Mouse (Mus musculus) spleen, embryonic (tissue): ENCODE measurements around the gene Ergic1.

Experiments
- CTCF ChIA-PET: fragments of 350-600 bp; sonication (Branson Sonifier 250); formaldehyde crosslinking; loops from one replicate; lab custom pipeline; 2022; lab: Charles Lee

Gene Ergic1

DNA sequence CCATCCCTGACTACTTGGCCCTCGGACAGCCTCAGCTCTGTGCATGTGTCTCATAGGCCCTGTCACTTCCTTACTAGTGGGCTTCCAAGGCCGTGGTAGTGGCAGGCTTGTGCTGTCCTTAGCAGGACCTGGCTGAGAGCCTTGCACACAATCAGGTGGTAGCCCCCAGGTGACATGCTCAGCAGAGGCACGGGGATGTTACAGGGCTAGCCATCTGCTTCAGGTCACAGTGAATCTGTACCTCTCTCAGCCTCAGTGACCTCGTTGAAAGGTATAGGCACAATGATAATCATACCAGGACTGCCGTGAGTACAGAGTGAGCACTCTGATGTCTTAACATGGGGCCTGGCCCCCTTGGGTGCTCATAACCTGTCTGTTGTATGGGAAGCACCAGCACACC is 13.4 kb downstream of the Ergic1 start:
- CTCF ChIA-PET, result no interaction called here

DNA sequence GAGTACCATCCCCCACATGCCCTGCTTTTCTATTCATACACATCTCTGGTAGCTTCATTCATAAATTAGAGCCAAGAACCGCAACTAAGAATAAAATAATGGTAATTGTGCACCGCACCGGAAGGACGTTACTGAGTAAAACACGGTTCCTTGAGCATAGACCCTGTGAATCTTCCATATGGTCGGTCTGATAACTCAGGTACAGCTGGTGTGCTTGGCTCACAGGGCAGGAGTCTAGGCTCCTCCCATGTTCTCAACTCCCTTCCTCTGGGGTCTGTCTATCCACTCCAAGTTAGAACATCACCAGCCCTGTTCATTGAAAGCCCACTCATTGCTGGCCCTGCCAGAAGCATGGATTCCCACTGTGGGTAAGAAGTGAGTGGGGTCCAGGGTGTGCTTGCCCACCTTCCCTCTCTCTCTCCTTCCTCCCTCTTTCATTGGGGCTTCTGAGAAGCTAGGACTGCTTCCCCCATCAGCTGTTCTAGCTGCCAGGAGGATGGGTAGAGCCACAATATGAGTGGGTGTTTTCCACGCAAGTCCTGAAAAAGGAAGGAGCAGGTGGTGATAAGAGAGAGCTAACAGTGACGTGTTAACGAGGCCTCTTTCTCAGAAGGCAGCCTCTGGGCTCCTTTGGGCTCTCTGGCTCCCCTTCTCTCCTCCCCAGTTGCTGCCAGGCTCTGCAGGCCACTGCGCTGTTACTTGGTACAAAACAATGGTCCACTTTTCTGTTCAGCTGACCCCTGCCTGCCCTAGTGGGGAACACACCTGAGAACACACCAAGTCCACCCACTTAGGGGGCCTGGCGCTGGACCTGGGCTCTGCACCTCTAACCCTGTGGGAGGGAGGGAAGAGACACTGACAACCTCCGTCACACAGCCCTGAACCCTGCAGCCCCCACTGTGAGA is 14.7 kb downstream of the Ergic1 start:
- CTCF ChIA-PET, result no interaction called here

DNA sequence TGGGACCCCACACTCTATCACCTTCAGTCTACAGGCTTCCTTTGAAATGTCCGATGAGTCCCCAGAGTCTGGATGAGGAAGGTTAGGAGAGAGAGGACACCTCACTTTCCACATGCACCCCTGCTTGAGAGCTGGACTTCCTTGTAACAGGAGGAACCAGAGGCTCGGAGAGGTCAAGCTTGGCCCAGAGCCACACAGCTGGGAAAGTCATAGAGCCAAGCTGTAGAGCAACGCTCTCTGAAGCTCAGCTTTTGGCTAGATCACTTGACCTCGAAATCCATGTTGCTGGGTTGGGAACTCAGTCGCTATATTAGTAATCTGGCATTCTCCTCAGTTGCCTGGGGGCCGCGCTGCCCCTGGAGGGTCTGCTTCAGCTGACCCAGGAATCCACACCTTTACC is 15.5 kb downstream of the Ergic1 start:
- CTCF ChIA-PET, result no interaction called here

DNA sequence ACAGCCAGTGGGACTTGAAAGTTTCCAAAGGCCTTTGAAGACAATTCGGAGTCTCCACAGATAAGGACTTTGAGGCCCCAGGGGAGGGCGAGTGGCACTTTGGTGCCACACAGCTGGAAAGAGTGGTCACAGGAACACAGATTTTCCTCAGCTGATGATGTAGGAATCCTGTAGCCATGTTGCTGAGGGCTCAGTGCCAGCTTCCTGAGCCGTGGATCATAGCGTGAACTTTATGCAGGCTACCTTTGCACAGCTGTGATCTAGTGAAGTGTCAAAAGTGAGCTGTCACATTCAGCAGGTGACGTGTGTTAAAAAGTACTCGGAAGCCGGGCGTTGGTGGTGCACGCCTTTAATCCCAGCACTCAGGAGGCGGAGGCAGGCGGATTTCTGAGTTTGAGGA is 16.0 kb downstream of the Ergic1 start:
- CTCF ChIA-PET, result no interaction called here

DNA sequence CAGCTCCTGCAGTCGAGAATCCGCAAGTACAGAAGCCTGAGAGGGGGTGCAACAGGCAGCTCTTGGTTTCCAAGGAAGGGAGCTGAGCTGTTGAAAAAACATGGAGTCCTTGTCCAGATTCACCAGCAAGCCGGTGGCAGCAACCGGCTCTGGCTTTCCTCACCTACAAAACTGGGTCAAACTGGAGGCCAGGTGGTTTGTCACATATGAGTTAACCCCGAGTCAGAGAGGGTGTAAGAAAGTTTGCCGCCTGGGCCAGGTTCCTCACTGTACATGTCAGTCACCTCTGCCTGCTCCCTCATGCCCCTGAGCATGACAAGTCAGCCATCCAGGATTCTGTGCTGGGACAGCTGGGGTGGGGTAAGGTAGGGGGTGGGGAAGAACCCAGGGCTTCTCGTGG is 16.9 kb downstream of the Ergic1 start:
- CTCF ChIA-PET, result no interaction called here

DNA sequence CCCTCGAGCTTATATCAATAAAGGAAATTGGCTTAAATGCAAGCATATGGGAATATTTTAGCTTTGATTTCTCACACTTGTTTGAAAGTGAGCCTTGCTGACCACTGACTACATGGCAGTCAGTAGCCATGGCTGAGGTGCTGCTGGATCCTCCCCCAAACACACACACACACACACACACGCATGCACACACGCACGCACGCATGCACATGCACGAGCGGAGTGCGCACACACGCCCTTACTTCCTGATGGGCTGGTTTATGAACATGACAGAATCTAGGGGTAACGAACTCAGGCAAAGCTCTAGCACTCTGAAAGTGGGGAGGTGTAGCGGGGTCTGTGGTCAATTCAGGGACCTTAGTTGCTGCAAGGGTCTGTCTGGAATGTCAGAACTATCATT is 17.5 kb downstream of the Ergic1 start:
- CTCF ChIA-PET, result no interaction called here

DNA sequence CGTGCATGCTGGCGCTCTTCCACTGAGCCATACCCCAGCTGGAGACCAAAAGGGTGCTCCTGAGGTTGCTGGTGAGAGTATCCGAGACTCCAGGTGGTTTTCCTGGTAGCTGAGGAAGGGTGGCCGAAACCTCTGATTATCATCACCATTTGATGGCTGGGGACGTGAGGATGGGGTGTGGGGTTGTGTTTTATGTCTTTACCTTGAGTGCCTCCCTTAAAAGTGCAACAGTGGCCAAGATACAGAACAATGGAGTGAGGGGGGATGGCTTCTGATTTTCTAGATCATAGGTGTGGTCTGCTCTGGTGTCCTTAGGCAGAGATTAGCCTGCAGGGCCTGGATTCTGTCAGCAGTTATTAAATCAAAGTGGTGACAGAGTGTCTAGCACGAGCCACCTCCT is 18.1 kb downstream of the Ergic1 start:
- CTCF ChIA-PET, result no interaction called here

DNA sequence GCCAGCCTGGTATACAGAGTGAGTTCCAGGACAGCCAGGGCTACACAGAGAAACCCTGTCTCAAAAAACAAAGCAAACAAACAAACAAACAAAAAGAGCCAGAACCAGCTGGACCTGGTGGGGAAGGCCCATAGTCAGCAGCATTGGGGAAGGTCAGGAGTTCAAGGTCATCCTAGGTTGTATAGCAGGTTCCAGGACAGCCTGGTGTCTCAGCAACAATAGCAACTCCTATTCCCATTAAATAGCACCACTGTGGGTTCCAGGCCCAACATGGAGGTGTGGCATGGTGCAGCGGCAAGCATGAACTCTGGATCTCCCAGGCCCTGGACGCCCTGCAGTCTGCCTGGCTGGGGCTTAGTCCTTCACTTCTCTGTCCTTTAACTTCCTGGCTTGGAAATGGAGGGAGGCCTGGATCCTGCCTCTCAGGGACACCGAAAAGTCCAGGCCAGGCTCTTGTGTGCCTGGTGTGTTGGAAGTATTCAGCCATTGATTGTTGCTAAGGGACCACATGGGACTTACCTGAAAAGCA is 19.6 kb downstream of the Ergic1 start:
- CTCF ChIA-PET, result no interaction called here

DNA sequence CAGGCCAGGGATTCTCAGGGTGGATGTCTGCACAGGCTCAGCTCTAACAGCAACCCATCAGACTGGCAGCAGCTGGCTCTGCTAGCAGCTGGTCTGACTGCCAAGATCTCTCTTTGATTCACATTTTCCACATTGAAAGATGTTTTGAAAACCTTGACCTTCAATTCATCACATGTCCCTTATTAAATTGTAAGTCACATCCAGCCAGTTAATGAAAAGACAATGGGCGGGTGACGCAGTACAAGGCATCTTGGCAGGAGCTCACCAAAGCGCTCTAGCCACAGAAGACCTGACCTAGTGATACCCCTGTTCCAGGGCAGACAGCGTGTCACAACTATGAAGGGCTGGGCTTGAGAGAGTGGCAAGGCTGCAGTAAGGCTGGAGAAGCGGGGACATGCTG is 21.0 kb downstream of the Ergic1 start:
- CTCF ChIA-PET, result no interaction called here

DNA sequence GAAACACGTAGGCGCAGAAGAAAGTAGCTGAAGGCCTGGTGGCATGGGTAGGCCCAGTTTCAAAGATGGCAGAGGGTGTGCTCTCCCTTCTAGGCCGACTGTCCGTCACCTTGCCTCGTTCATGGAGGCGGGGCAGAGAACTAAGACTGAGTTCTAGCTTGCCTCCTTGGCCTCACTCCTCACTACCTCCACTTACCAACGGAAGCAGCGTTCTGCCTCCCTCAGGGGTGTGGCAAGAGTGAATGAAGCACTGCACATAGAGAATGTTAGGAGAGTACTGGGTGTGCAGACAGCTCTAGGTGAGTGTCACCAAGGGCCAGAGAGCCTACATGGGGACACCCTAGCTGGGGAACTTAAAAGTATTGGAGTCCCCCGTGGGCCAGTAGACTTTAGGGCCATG is 21.8 kb downstream of the Ergic1 start:
- CTCF ChIA-PET, result no interaction called here

DNA sequence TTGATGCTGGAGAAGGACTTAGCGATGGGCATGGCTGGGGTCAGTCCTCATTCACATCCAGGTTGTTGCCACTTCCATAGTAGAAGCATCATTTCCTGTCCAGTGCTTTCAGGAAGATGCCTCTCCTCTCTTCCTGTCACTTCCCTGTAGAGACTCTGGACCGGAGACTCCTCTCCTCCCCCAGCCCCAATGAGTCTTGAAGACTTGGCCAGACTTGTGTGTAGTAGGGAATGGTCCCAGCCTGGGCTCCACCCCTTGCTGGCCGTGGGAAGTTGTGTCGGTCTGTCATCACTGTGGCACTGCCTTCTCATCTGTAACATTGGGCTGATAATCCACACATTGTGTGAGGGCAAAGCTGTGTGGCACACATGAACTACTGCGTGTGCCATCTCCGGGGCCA is 22.3 kb downstream of the Ergic1 start:
- CTCF ChIA-PET, result no interaction called here

DNA sequence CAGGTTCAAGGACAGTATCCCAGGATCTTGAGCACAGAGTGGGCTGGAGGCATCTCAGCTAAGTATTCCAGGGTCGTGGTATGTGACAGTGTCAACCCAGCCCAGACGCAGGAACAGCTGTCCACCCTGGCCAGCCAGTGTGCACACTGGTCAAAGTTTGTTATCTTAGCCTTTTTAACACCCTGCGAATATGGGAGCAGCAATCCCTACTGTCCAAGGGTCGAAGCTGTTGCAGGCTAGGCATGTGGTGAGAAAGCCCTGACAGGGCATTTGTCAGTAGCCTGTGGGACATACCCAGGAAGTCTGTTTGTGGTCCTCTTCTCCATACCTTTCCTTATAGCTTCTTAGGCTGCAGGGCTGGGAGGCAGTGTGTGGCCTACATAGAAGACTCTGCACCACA is 22.8 kb downstream of the Ergic1 start:
- CTCF ChIA-PET, result no interaction called here

DNA sequence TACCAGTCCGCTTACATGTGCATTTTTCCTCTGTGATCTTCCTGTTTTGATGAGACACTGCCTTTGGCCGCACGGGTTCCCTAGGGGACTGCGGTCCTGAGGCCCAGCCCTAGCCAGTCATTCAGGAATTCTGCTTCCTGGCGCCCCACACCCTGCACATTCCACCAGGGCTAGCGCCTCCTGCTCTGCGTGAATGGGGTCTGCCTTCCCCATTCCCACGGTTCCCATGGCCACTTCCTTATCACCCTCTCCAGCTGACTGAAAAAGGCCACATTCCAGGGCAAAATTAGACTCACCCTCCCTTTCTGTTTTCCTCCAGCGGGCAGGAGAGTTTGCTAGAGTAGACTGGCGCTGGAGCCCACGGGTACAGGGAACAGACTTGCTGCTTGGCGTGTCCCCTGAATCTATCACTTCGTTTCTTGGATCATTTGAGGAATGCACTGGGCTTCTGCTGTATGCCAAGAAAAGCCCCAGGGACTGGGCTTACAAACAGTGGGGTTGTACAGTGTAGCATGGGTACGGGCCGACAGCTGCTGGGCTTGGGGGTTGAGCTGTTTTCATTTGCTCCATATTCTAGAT is 23.4 kb downstream of the Ergic1 start:
- CTCF ChIA-PET, result no interaction called here

DNA sequence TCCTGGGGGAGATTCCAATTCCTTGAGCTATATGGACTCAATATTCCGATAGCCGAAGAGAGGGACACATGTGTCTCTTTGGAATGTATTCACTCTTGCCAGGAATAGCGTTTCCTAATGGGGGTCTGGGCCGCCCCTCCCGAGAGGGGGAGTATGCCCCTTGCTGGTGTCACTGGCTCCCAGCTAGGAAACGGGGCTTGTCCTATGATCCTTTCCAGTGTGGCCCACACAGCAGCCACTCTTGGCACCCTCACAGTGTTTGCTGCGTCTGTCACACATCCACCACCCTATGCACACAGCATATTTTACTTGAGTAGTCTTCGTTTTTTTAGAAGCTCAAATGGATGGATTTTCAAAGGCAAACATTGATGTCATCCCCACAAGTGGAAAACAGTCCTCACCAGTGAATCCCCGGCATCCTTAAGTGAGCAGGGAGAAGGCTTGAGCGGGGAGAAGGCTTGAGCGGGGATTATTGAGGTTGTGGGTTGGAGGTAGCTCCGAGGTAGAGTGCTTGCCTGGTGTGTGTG is 26.7 kb downstream of the Ergic1 start:
- CTCF ChIA-PET, result interaction anchor here (0.5 kb wide), 1 partner anchor 49 kb away, joined by 6 read pairs; no protein-coding TSS in a partner anchor

DNA sequence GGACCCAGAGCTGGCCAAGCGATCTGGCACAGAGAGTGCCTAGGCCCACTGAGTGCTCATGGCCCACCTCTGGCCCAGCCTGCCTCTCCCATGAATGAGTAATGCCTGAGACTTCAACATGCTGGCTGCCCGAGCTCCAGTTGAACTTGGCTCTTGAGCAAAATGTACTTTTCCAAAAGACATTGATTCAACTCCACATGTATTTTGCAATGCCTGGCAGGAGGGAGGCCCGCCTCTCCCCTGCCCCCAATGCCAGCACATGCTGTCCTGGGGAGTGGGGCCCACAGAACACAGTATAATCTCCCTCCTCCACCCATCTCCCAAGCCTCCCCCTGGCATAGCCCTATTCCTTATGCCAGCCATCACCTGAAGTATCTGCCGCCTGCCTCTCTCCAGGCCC is 31.2 kb downstream of the Ergic1 start:
- CTCF ChIA-PET, result interaction anchor here (0.6 kb wide), 1 partner anchor 344 kb away, joined by 7 read pairs; no protein-coding TSS in a partner anchor

DNA sequence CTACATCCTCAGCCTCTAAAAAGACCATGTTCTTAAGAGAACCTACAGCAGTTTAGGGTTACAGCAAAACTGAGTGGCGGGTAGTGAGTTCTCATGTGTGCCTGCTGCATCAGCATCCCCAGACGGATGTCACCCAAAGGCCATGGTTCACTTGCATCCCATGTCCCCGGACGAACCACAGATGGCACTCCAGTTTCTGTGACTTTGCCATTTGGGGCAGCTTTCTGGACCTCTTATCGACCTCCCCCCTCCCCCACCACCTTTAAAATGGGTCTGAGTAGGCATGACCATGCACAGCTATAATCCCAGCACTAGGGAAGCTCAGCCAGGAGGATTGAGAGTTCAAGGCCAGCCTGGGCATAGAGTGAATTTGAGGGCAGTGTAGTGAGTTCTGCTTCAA is 31.9 kb downstream of the Ergic1 start:
- CTCF ChIA-PET, result interaction anchor here (0.6 kb wide), 1 partner anchor 345 kb away, joined by 7 read pairs; no protein-coding TSS in a partner anchor

DNA sequence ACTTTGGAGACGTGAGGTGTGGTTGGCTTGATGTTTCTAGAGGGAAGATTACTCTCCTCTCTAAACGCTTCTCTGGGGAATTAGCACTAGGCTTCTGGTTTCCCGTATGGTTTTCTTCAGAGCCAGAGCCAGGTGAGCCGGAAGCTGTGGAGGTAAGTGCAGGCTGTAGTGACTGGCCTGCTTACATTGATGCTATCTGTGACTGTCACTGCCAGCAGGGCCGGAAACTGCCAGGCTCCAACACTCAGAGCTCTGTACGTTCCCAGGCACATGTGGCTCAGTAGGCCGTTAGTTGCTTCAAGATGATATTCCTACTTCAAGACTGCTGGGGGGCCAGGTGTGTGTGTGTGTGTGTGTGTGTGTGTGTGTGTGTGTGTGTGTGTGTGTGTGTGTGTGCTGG is 32.9 kb downstream of the Ergic1 start:
- CTCF ChIA-PET, result no interaction called here

DNA sequence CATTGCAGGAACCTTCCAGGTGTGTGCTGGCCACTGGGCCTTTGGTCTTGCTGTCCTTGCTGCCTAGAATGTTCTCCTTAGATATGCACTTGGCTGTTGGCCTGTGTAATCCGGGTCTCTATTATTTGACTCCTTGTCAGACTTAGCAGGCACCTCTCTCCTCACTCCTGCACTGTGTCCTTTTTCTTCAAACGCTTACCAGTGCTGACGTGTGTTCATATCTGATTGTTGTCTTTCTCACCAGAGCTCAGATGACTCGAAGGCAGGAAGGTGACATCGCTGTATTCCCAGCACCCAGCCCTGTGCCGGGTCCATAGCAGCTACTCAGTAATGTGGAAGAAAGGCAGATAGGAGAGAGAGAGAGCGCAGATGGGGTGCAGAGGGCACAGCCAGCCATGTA is 33.7 kb downstream of the Ergic1 start:
- CTCF ChIA-PET, result no interaction called here

DNA sequence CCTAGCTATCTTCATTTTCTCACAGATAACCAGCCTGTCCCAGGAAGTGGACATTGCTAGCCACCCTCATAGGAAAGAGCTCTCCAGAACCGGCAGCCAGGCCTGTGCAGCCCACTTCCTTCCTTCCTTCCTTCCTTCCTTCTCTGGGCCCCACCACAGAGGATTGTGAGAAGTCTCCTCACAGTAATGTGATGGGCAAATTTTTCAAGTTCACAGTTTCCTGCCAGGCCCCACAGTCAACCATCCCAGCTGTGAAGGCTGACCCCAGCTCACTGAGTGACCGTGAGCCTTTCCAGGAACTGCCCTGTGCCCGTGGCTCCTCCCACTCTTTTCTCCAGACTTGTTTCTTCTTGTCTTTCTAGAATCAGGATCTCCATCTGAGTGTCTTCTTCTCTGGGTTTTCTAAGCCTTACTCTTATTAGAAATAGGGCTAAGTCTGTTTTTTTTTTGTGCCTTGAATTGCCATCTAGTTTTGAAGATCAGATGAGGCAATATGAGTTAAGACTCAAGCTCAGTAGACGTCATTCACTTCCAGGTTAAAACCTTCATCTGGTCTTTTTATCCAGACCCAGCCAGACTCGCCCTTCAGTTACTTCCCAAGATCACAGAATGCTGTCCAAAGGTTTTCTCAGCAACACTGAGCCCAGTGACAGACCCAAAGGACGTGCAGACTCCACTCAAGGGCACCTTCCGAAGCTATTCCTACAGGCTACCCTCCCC is 34.3 kb downstream of the Ergic1 start:
- CTCF ChIA-PET, result no interaction called here

DNA sequence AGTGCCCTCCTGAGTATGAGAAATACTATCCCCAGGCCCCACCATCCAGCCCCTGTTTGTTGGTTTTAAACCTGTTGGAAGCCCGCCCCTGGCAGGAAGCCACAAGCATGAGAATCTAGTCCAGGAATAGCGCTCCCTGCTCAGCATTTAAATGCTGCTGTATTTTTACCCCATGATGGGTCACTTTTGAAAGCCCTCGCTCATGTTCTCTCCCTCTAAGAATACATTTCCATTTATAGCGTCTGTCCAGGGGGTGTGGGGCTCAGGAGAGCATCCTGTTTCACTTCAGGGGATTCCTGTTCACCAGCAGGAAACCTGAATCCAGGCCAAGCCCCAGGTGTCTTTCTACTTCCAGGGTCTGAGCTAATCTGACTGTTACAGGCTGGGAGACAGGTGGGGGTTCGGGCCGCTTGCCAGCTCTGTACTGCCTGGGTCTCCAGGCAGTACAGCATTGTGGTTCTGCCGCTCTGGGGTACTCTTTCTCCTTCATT is 34.9 kb downstream of the Ergic1 start:
- CTCF ChIA-PET, result interaction anchor here (0.6 kb wide), 1 partner anchor 140 kb away, joined by 3 read pairs; no protein-coding TSS in a partner anchor

DNA sequence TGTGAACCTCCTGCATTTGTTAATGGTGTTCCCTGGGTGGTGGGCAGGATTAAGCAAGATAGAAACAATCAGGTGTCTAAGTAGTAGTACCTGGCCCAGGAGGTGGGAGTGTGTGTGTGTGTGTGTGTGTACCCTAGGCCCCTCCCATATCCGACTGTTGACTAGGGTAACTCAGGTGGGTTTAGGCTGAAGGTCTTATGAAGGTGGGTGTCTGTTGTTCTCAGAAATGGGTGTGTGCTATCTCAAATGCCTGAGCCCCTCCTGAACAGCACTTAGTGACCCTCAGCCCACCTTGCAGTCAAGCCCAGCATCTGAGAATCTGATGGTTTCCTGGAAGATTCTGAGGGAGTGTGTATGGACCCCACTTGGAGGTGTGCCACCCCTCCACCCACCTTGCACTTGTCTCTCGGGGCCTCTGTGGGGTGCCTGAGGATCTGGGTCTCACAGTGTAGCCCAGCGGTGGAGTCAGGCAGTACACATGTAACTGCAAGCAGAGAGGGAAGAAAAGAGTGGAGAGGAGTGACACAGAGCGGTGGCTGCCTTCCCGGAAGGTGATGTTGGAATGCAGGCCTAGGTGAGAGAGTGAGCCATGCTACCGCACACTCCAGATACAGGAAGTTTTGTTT is 35.7 kb downstream of the Ergic1 start:
- CTCF ChIA-PET, result interaction anchor here (0.6 kb wide), 1 partner anchor 141 kb away, joined by 3 read pairs; no protein-coding TSS in a partner anchor
